Mouse (Mus musculus) lung, postnatal 0 days (tissue): ENCODE data around the gene Med20.

Source experiments
- CTCF ChIP-seq: IDR thresholded peaks from 2 replicates; pipeline ENCODE4 v1.5.1; 2016; ENCODE audit warnings: antibody characterized with exemption, mild to moderate bottlenecking
- EP300 ChIP-seq: IDR thresholded peaks from 2 replicates; pipeline ENCODE4 v1.6.1; 2016; ENCODE audit warnings: antibody characterized with exemption, mild to moderate bottlenecking, control low read depth

- no peak for TF ChIP-seq EP300
- TF ChIP-seq CTCF, result no peak
Observed at GRCm38 (mm10) chr17:47617605-47618307, 6.4 kb downstream of the Med20 start.
